Mouse (Mus musculus): Measurements from ENCODE around the gene Stra6. TPM values are rescaled to one million over a fixed set of nuclear protein-coding genes. Genes with fewer than 3 reads are reported as not detected.

Stra6 gene
- total RNA-seq (2021) = 10 to 100 TPM in 1 of 2 experiments, 1 to 10 TPM in 1; 6.3 to 10.8 TPM
- long read RNA-seq, experiment 1, partial matches to known transcripts = 4 of 6 reads
- long read RNA-seq, experiment 1, other reads (novel, unspliced or antisense) = 2 of 6 reads
- long read RNA-seq, experiment 2, partial matches to known transcripts = 9 of 15 reads
- long read RNA-seq, experiment 2, other reads (novel, unspliced or antisense) = 5 of 15 reads

GRCm38 (mm10) chr9:58063531-58063930 lies at the start of gene Stra6:
Gene Stra6, plus strand, starts transcription at chr9:58063788.
- DNase-seq (ENCODE audit: low spot score in 2 of 2) = peak in 1 of 2 experiments; percentile 74

DNA sequence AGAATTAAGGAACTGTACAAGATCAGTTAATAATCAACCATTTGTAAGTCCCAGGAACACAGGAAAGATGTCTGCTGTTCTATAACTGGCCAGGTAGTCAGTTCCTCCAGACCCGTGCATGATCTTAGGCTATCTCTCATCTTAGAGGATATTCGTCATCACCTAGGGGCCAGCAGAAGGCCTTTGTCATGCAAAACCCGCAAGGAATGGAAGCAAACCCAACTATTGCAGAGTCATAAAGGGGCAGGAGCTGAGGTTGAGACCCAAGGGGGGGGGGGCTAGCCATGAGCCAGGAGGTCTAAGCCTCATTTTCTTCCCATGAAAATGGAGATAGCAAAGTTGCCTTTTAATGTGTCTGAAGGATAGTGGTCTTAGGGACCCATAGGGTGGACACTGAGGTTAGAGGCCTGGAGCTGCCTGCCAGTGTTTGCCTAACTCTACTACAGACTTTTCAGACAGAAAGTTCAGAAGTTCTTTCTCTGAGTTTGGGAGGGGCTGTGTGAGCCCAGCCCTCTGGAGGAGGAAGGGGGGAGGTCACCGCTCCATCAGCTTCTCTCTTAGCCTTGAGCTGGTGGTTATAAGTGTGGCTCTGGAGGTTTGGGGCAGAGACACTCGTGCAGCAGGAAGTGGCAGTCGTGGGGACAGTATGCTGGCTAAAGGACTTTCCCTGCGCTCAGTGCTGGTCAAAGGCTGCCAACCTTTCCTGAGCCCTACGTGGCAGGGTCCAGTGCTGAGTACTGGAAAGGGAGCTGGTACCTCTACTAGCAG lies 49.0 kb upstream of the Stra6 start:
- no peak for DNase-seq (ENCODE audit: low spot score in 2 of 2)

- no peak for DNase-seq (ENCODE audit: low spot score in 2 of 2)
Observed at GRCm38 (mm10) chr9:58015856-58016255, 47.7 kb upstream of the Stra6 start.

DNA sequence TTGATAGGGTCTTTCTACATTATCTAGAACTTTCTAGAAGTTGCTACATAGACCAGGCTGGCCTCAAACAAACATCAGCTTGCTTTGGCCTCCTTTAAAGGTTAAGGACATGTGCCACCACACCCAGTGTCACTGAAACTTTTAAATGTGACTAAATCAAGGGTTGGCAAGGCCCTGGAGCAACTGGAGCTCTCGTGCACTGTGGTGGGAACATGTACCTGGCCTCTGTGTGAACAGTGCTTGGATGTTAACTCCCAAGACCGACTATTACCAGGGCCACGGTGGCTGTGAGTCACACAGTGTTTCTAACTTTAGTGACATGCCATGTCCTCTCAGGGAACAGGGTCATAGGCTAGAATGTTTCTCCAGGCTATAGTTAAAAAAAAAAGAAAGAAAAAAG lies 46.6 kb upstream of the Stra6 start:
- no peak for DNase-seq (ENCODE audit: low spot score in 2 of 2)

DNA sequence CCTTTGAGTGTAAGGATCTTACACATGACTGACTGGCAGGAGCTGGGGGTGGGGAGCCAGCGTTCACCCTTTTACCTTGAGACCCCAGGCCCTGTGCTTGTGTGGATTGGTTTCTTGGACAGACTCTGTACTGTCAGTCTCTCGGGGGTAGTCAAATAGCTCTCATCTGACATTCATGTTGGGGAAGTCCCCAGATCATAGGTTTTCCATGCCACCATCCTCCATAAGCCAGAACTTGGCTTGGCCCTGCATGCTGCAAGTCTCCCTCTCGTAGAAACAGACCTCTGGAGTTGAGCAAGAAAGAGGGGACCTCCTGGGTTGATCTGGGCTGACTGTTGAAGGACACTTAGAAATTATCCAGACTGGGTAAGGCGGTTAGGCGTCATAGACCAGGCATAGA lies 45.2 kb upstream of the Stra6 start:
- DNase-seq (ENCODE audit: low spot score in 2 of 2) = no peak

DNA sequence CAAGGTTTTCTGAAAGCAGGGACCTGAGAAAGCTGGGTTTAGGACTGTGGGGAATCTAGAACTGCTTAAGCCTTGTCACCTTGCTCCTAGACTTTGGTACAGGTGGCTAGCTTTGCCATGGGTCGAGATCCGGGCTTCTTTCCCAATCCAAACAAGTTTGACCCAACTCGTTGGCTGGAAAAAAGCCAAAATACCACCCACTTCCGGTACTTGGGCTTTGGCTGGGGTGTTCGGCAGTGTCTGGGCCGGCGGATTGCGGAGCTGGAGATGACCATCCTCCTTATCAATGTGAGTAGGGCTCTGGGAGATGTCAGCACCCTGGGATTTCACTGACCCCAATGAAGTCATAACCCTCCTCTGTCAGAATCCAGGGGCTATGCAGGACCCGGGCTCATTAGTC lies 37.6 kb upstream of the Stra6 start:
- no peak for DNase-seq (ENCODE audit: low spot score in 2 of 2)

DNA sequence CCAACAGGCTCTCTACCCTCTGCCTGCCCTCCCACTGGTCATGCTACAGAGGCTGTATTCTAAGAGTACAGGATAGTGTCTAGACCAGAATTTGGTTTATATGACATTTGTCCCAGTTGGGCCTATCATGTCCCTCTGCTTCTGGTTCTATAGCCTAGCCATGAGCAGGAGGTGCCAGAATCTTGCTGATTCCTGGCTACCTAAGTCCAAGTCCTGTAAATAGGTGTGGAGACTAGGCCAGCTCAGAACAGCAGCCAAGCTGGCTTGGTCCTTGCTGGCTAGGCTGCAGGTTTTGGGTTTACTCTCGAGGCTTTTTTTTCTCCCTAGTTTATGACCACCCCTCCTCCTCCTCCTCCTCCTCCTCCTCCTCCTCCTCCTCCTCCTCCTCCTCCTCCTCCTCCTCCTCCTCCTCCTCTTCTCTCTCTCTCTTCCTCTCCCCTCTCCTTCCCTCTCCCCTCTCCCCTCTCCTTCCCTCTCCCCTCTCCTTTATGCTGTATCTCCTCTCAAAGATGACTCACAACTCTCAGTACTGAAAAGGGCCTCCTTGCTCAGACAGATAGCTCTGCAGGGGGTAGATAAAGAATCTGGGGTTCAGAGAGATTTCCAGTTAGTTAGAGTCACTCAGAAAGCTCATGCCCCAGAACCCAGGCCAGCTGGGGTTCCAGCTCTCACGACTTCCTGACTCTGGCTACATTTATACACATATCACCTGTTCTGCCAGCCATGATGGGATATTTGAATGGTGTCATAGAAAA lies 36.0 kb upstream of the Stra6 start:
- DNase-seq (ENCODE audit: low spot score in 2 of 2) = no peak

DNA sequence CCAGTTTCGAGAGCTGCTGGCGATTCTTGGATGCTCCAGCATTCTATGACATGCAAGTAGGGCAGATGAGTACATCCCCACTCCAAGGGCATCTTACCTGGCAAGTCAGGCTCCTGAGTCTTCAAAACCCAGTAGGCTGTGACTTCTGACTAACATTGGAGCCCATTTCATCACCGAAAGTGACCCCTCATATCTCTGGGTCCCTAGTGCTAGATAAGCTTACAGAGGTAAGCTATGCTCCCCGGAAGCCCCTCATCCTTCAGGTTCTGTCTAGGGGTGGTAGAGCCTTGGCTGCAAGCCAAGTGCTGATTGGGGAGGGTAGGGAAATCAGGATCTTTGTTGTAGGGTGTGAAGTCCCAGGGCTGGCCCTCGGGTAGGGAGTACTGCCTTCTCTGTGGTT lies 34.7 kb upstream of the Stra6 start:
- DNase-seq (ENCODE audit: low spot score in 2 of 2) = no peak

- no peak for DNase-seq (ENCODE audit: low spot score in 2 of 2)
Observed at GRCm38 (mm10) chr9:58029635-58030034, 34.0 kb upstream of the Stra6 start.

- DNase-seq (ENCODE audit: low spot score in 2 of 2) = no peak
Observed at GRCm38 (mm10) chr9:58031895-58032294, 31.7 kb upstream of the Stra6 start.

GRCm38 (mm10) chr9:58035519-58035918 lies 28.1 kb upstream of the Stra6 start:
- DNase-seq (ENCODE audit: low spot score in 2 of 2) = peak; percentile 70 to 81

DNA sequence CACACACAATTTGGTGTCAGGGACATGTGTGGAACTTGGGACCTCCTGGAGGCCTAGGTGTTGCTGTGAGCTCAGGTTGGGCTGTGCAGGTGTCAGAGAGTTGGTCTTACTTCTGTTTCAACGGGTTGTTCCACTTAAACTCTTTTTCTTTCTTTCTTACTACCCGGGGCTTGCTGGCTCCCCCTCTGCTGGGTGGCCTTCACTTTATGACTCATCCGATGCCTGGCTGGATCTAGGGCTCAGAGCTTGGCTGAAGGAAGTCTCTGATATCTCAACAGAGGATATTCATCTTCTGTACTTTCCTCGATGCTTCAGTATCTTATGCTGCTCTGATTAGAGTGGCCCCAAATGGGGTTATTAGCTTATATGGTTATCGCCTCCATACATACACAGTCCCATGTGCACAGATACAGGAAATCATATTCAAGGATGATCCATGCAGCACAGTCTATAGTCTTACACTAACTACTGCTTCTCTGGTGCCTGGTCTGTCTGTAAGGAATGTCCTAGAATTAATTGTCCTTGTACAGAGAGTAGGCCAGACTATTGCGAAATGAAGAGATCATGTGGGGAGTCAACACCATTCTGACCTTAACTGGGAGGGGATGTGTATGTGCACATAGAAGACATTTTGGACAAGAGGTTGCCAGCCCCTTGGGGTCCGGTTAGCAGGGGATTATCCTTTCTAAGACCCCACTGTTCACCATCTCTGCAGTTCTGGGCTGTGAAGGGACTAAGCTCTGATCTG lies 27.5 kb upstream of the Stra6 start:
- no peak for DNase-seq (ENCODE audit: low spot score in 2 of 2)

DNA sequence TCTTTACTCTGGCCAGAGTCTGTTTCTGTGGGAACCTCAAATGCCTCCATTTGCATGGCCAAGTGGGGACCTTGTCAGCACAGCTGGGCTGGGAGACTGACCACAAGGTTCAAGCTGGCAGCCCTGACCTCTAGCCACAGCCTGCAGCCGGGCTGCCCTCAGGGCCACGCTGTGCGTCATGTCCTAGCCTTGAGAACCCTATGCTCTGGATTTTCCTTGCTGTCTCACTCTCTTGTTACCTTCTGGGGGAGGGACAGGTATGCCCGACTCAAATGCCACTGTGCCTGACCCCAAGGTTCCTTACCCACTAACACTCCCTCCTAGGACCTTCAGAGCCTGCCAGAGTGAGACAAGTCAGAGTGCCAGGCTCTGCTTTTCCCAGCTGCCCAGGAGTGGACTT lies 26.6 kb upstream of the Stra6 start:
- no peak for DNase-seq (ENCODE audit: low spot score in 2 of 2)

- peak; percentile 80 to 88 for DNase-seq (ENCODE audit: low spot score in 2 of 2)
Observed at GRCm38 (mm10) chr9:58038500-58039168, 25.0 kb upstream of the Stra6 start.

DNA sequence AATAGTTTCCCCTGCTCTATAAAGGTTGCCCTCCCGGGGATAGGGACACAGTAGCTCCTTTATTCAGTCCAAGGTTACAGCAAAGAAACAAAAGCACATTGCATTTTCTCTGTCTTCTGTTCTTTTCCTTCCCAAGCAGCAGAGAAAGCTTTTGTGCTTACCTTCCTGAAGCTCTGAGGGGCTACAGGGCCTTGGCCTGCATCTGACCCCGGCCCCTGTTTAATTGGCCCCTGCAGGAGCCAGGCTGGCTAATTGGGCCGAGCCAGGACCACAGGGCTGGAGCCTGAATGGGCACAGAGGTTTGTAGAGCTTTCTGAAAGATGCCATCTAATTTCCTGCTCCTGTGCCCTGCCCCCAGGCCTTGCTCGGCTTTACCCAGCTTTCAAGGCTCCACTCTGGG lies 22.6 kb upstream of the Stra6 start:
- DNase-seq (ENCODE audit: low spot score in 2 of 2) = no peak

DNA sequence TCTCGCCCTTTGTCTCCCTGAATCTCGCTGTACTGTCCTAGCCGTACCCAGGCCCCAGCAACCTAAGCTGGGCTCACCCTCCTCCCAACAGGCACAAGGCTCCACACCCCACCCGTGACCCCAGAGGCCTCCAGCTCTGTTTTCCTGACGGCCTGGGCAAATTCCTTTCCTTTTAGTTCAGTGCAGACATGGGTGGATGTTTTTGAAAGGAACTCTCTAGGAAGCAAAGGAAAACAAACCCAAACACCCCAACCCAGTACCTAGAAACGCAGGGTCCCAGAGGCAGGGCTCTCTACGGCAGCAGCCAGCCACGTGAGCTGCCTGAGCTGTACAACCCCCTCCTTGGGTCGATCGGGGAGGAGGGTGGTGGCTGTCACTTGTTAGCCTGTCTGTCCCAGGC lies 21.2 kb upstream of the Stra6 start:
- no peak for DNase-seq (ENCODE audit: low spot score in 2 of 2)

GRCm38 (mm10) chr9:58043496-58044017 lies 20.0 kb upstream of the Stra6 start:
- DNase-seq (ENCODE audit: low spot score in 2 of 2) = no peak

DNA sequence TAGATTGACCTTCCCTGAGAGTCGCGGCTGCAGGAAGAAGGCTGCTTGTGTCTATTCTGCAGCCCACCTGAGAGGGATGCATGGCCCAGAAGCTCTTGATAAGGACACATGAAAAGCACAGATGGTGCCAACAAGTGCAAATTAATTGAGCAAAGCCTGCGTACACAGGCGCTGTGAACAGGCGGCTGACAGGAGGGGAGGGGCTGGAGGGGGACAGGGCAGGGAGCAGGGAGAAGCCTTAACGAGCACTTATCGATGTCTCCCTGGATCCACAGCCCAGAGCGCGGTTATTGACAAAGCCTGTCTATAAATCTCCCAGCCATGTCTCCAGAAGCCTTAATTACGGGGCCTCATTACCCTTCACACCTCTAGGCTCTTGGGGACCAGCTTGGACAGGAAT lies 18.8 kb upstream of the Stra6 start:
- DNase-seq (ENCODE audit: low spot score in 2 of 2) = peak in 1 of 2 experiments; percentile 56

GRCm38 (mm10) chr9:58045646-58046045 lies 17.9 kb upstream of the Stra6 start:
- no peak for DNase-seq (ENCODE audit: low spot score in 2 of 2)

DNA sequence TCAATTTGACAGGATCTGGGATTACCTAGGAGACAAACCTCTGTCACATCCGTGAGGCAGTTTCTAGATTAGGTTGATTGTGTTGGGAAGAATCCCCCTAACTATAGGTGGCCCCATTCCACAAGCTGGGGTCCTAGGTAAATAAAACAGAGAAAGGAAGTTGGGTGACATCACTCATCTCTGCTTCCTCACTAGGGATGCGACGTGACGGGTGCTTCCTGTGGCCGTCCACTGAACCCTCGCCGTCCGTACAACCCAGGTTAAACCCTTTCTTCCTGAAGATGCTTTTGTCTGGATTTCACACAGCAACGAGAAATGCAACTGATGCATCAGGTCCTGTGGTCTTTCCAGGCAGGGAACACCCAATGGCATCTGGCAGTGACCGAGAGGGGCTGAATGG lies 16.5 kb upstream of the Stra6 start:
- DNase-seq (ENCODE audit: low spot score in 2 of 2) = no peak

DNA sequence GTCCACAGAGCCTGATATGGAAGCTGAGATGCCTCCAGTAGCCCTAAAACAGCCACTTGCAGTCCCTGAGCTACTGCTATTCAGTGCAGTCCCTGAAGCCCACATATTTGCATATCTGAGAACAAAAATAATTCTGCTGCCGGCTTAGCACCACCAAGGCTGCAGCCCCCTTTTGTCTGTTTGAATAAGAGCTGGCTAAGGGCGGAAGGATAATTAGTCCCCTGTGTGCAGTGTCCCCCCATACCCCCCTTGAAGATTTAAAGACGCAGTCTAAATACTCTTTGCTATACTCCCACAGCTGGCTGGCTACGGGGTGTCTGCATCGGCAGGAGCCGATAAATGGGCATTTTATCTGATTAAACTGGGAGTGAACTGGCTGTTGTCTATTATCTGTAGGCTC lies 15.0 kb upstream of the Stra6 start:
- DNase-seq (ENCODE audit: low spot score in 2 of 2) = no peak
